Mouse (Mus musculus) embryo, embryonic 9.5 days (tissue): ENCODE measurements at regions not wholly inside any gene's neighbourhood (a gene's known extent, or its start where the extent isn't known, plus 50 kb on each side); places are given as distances from the start of the nearest gene placed in this dataset.
"Not testable (repeated sequence)": the region's sequence is repeated elsewhere in the genome, so short reads cannot be mapped to it uniquely, and the experiment has no call there.

ENCODE experiments used
- DNase-seq: peaks from one replicate; pipeline ENCODE4 v3.0.0-alpha.2; 2017; ENCODE audit errors: extremely low spot score

DNA sequence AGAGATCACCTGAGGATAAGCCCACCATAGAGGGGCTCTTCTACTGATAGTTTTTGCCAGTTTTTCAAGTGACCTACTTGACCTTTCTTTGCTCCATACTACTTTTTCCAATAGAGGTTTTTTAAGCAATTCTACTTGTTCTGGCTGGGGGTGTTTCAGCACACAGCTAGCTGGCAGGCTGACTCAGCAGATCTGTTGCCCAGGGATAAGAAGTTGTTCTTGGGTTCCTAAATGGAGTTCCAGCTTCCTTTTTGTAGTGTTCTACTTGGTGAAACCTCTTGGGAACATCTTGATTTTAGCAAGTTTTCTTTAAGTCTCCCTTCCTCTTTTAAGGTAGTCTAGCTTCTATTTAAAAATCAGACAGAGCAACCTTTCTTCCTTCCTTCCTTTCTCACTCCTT is 61.0 kb downstream of the 4930474N05Rik start:
- DNase-seq, result no peak

DNA sequence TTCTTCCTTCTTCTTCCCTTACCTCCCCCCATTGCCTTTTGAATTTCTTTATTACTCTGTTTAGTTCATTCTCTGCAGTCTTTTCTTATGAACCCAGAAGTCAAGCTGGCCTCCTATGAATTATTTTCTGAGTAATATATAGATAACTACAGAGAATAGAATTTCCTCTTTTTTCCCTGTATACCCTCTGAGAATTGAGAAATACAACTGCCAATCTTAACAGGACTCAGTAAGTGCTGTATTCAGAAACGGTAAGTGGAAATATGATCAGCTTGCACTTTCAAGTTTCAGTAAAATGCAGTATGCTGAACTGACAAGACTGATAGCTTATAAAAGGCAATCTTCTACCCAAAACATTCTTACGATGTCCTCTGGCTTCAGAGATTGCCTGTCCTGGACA is 61.5 kb downstream of the 4930474N05Rik start:
- DNase-seq, result no peak

DNA sequence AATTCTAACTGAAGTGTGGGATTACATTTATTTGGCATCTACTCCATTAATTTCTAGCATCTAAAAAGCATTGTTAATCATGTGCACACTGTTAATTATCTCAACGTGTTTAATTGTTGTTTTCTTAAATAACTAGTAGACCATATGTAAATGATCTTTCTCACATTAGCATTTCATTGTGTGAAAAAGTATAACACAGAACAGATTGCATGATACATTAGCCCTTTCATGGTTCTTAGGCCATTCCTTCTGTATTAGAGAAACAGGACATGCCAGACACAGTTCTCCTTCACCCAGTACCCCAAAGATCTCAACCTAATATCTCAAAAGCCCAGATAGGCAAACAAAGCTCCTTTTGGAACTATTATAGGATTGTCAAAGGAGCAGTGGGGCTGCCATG is 89.0 kb downstream of the 4930474N05Rik start:
- DNase-seq, result no peak

DNA sequence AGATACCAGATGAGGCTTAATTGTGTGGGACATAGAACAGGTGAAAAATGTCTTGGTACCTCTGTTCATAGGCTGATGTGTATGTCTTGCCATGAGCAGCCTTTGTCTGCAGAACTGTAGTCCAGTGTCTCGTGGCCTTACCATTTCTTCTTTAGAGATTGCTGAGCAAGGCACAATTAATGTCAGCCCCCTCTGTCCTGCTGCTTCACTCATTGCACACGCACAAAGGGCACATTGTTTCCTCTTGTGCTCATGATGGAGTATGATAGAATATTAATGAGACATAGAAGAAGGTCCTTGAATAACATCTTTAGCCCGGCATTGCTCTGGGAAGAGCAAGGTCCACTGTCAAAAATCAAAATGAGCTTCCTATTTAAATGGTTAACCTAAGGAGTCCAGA is 101.8 kb downstream of the 4930474N05Rik start:
- no peak for DNase-seq

DNA sequence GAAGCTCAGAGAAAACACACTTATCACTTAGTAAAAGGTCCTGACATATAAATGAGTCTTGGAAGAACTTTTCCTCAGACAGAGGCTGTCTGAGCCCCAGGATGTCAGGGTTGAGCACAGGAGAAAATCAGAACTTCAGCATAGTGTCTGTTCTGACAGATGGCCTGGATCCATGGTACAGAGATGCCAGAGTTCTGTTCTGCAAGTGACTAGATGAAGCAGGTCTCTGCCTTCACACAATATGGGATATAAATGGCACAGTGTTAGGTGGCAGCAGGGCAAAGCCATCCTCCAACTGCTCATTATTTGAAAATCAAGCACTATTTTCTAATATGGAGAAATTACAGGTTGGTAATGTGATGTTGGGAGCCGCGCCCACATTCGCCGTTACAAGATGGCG is 103.7 kb downstream of the 4930474N05Rik start:
- no peak for DNase-seq

DNA sequence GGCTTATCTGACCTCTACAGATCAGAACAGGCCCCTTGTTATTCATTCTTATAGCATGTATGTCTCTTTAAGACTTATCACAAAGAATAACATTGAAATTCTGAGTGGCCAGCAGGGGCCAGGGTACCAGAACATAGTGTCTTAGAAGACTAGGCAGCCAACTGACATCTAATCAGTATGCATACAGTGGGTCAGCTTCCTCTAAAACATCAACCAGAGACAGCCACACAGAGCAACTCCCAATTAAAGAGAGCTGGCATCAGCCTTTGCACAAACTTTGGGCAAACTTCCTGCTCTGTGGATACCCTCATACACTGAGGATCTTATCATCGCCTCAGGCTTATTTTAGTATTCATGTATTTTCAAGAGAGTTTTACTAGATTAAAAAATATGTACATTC is 109.1 kb downstream of the 4930474N05Rik start:
- DNase-seq, result no peak

DNA sequence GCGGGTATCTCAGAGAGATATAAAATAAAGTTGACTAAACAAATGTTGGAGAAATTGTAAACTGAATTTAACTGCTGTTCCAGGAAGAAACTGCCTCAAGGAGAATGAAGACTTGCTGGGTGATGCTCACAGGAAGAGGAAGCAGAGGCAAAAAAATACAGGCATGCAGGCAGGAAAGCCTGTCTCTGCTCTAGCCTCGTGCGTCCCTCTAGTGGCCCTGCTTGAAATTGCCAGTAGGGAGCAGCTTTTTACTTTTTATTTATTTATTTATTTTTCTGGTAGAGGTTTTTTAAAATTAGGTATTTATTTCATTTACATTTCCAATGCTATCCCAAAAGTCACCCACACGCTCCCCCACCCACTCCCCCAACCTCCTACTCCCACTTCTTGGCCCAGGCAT is 118.1 kb downstream of the 4930474N05Rik start:
- peak; percentile 49 for DNase-seq

DNA sequence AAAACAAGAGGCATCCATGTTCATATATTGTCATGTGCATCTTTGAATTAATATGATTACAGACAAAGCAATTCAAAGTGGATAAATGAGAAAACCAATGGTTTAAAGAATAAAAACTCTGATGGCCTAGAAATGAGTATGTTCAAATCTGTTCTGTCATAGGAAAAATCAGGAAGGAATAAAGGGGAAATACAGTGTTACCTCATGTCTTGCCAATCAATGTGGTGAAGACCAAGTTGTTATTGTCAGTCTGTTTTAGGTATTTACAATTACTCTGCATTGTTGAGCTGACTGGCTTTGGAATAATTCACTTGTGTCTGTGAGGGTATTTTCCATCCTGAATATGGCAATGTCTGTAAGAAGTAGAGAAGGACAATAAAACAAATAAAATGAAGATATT is 151.1 kb downstream of the 4930474N05Rik start:
- DNase-seq, result no peak

DNA sequence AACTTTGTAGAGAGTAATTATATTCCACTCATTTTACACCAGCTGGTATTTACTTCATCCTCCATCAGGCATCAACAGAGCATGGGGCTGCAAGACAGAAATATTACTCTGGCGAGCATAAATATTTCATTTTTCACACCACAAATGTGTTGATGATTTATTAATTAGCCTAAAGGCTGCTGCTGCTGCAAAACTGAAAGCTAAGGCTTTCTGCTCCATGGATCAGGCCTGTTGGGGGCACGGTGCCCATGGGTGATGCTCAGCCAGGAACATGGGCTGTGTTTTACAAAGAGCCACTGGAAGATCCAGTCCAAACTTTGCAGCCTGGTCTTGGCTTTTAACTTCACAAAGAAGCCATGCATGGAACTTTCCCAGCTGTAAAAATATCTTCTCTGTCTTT is 167.4 kb downstream of the 4930474N05Rik start:
- no peak for DNase-seq

DNA sequence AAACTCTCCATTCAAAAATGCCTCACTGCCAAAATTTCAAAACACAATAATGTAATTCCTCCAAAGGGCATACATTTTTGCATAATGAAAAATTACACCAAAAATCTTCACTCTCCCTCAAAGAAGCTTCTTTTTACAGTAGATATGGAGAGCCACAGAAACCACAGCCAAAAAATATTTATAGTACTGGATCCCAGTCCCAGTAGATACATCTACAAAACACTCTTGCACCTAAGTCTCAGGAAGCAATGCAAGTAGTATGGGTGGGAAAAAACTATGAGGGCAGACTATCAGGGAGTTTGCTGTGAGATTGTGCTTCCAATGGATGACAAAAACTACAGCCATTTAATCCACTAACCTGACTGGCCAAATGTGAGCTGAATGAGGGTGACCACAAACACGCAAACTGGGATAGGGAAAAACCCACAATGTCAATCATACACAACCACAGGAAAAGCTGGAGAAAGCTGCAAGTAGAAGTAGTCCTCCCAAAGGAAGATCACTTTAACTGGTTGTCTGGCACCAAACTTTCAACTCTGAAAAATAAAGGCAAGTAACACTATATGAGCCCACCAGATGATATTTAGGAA is 189.2 kb downstream of the 4930474N05Rik start:
- no peak for DNase-seq

DNA sequence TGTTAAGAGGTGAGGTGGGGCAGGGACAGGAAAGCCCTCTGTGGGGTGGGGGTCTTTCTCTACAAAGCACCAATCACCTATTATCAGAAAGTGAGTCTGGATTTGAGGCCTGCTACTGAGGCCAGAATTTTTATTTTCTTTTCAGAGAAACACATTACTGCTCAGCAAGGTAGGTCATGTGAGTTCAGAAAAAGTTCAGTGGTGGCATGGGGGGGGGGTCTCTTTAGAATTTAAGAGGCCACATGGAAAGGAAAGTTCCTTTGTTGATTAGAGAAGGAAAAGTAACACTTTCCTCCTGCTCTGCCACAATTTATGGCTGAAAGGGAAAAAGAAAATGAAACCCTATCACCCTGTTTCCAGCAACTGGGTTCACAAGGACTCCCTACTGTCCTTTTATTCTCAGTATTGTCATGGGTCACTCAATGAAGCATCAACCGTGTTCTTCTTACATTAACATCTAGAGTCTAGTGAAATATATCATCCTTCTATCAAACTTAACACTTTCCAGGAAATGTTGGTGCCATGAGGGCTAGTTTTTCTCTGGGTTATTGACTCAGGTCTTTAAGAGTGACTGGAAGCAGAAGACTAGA is 194.1 kb downstream of the 4930474N05Rik start:
- no peak for DNase-seq

DNA sequence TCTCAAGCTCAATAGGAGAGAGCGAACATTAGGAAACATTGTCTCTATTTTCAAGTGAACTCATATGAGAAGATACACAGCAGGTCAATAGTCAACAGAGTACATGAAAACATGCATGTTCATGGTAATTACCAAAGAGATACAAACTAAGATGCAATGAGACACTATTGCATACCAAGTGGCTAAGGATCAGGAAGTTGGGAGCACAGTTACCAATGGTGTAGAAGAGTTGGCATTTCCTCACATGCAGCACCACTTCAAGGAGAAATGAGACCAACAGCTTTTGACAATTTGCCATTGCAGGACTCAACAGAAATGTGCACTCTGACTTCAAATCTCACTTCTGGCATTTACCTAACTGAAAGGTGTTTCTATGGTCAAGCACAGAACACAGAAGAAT is 215.6 kb downstream of the 4930474N05Rik start:
- DNase-seq, result no peak

DNA sequence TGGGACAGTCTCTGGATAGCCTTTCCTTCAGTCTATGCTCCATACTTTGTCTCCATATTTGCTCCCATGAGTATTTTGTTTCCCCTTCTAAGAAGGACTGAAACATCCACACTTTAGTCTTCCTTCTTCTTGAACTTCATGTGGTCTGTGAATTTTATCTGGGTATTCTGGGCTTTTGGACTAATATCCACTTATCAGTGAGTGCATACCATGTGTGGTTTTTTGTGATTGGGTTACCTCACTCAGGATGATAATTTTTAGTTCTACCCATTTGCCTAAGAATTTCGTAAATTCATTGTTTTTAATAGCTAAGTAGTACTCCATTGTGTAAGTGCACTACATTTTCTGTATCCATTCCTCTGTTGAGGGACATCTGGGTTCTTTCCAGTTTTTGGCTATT is 220.0 kb downstream of the 4930474N05Rik start:
- DNase-seq, result not testable (repeated sequence)

DNA sequence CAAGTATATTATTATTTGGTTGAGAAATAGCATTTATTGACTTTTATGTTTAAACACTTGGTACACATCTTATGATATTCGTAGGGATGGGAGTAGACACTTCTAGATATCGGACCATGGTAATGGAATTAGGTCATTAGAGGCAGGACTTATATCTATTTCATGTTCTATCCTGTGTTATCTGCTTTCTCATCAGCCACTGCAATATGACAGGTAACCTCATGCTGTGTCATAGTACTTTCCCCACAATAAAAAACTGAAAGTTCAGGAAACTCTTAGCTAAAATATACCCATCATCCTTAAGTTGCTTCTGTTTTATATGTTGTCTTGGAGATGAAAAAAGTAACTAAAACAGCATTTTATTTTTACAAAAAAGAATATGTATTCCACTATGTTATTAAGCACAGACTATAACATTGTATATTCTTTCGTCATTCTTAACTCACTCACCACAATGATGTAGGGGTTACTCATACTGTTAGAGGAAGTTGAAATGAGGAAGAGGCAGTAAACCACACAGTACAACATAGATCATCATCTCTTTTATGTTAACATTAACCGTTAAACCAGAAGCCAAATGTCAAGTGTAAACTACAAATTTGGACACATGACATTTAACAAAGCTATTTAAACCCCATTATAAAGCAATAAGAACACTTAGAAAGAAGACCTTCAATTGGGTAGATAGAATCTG is 221.8 kb downstream of the 4930474N05Rik start:
- no peak for DNase-seq

DNA sequence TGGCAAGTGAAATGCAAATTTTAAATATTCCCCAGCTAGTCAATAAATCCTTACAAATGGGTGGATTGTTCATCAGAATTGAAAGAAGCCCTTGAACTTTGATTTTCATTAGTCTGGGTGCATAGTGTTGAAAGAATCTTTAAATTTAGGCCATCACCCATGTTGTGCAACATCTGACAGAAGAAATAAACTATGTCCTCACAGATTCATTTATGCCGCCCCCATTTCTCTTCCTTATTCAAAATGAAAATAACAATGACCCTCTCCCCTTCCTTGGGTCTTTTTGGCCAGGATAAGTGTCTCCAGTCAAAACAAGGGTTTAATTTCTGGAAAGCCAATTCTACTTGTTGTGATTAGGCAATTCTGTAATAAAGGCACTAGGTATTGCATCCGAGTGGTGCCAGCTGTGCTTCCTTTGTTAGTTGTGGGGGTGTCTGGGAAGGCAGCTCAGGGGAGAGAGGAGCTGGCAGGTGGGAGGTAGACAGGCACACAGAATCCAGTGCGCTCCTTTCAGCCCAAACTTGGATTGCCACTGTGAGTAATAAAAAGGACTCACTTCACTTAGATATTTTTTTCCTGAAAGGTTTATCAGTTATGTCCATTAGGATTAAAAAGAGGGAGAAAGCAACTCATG is 233.7 kb downstream of the 4930474N05Rik start:
- no peak for DNase-seq

DNA sequence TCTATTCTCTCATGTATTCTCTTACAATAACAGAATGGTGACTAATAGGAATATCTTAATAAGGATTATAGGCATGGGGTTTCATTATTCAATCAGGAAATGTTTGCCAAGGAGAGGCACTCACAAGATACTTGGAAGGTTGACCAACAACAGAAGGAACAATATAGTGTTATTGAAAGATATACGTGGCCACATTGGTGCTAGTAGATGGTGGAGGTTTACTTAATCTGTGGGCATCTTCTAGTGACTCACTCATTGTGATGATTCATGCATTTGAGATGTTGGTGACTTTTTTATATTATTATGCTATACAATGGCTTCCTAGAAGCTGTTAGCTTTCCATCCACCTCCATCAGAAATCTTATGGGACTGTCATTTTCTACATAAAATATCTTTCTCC is 246.1 kb downstream of the 4930474N05Rik start:
- no peak for DNase-seq
